Mouse (Mus musculus) embryo, embryonic 11.5 days (tissue): ENCODE measurements around the gene Ydjc.

Source experiments
- DNase-seq: peaks from one replicate; pipeline ENCODE4 v3.0.0-alpha.2; 2012; ENCODE audit warnings: low read depth, low spot score

The Ydjc gene

DNA sequence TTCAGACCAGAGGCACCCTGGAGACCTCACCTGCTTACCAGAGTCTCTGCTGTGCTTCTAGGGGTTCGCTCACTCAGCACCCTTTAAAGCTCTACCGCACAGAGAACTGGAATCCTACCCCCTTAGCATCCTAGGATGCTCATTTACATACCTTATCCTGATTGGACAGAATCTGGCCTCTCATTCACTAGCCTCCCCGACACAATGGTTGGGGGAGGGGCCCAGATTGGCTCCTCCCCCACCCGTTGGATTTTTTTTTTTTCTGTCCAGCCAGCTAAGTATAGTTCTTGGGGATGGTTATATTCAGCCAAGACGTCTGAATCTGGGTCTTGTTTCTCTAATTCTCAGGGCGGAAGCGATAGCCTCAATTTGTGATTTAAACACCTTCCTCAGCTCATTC, at the start of gene Ydjc:
TSS of gene Ydjc (plus strand) at position 283 of the 400 bp plus-strand sequence.
- no peak for DNase-seq

DNA sequence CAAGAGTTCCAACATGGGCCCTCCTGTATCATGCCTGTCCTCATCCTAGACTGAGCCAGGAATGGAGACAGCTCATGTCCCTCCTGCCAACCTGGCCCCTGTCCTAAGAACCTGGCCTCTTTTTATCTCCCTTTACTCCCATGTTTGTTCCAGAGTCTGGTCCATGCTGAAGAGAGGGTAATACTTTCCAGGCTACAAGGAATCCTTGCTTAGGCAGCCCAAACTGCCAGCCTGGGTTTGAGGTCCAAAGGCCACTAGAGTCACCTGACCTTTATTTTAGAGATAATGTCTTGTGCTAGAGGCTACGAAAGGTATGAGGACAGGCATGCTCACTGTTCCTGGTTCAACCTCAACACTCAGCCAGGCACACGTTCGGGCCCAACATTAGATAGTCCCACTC, 47.5 kb upstream of the Ydjc start:
- no peak for DNase-seq

DNA sequence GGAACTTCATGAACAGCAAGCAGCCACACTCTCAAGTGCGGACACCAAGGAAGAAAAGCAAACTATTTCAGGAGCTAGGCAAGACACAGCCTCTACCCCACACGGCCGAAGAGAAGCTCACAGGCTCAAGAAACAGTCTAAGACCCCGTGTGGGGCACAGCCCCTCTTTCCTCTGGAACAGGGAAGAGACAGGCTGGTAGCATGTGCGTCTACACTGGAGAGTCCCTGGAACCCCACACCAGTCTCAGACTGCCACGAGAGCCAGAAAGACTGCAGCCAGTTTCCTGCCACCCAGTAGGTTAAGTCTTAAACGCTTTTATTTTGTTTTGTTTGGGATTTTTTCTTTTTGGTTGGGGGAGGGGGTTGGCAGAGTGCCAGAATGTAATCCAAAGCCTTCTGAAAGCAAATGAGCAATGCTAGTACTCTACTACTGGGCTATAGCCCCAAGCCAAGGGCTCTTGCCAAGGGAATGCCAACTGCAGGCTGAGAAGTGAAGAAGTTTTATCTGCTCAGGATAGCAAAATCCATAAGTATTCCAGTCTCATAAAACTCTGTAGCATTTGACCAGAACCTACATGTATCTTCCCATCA, 41.7 kb upstream of the Ydjc start:
- DNase-seq, result no peak

DNA sequence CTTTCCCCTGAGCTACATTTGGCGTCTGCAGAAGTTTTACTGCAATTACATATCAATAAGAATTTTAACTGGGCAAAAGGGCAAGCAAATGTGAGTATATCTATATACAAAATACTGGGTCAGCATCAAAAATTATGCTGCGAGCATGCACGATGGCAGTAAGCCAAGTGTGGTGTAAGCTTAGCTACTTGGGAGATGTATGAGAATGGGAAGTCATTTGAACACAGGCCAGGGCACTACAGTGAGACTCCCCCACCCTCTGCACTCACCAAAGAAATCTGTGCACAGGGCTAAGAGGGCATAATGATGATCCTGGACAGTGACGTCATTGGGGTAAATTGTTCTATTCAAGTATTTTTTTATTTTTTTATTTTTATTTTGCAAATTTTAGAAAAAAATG, 39.8 kb upstream of the Ydjc start:
- no peak for DNase-seq

DNA sequence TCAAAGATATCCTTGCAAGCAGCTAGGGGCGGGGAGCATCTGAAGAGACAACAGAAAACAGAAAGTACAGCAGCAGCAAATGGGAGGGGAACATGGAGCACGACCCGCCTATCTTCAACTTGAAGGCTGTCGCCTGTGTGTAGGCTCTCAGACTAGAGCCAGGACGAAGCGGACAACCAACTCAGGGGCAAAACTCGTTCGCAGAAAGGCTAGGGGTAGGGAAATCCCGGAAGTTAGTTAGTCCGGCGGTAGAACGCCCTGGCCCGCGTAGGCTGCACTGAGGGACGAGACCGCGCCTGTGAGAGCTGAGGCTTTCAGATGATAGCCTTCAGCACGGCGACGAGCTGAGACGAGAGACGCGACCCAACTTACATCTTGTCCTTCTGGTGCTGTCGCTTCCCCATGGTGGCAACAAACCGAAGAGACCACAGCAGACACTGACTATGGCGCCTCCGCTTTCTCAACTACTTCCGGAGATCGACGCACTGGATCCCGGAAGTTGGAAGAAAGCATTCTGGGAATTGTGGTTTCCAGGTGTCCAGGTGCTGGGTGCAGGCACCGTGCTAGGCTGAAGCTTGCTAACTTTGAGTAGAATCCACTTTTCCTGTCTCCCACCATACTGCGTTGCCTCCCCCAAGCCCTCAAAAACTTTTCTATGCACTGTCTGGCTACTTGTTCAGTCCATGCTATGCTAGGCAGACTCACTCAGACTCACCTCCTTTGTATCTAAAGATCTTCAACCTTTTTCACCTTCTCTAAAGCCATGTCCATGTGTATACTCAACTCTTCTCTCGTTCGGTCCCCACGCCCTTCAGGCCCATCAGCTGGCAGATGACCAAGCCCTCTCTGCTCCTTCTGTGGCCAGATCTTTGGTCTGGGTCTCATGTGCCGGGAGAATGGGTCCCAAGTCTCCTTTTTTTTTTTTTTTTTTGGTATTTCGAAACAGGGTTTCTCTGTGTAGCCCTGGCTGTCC, 33.4 kb upstream of the Ydjc start, which contains the start of gene Ppil2:
TSS of gene Ppil2 (minus strand) at position 487 of the 973 bp plus-strand sequence.
- peak; percentile 71 for DNase-seq

DNA sequence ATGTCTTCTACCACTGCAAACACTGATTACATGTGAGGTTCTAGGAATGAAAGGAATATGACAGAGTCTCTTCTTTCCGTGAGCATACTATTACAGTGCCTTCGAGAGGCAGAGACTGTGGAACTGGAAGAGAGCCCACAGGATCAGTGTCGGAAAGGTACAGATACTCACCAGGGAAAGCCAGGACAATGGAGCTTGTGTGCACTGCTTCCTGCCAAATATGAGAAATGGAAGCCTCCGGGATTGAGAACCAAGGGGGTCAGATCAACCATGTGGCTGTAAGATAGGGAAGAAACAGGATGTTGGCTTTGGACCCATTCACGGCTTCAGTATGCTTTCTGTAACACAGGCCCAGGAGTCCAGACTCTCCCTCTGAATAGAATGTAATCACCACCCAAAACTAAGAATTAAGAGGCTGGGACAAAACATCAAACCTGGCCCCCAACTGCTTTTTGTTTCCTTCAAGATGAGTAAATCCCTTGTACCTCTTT, 27.1 kb upstream of the Ydjc start:
- DNase-seq, result no peak

DNA sequence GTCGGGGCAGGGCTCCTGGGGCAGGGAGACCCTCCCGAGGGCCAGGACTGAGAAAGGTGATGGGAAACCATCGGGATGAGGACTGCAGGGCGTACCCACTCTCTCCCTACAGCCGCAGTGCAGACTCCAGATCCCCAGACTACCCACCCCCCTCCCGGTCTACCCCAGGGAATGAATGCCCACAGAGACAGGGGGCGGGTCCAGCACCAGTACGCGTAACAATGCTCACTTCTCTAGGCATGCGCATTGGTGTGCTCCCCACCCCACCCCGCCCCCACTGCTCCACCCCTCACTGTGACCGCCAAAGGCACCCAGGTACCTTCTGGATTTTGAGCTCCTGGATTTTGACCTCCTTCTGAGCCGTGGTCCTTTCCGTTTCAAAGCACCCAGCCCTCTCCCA, 22.9 kb upstream of the Ydjc start:
- DNase-seq, result no peak

DNA sequence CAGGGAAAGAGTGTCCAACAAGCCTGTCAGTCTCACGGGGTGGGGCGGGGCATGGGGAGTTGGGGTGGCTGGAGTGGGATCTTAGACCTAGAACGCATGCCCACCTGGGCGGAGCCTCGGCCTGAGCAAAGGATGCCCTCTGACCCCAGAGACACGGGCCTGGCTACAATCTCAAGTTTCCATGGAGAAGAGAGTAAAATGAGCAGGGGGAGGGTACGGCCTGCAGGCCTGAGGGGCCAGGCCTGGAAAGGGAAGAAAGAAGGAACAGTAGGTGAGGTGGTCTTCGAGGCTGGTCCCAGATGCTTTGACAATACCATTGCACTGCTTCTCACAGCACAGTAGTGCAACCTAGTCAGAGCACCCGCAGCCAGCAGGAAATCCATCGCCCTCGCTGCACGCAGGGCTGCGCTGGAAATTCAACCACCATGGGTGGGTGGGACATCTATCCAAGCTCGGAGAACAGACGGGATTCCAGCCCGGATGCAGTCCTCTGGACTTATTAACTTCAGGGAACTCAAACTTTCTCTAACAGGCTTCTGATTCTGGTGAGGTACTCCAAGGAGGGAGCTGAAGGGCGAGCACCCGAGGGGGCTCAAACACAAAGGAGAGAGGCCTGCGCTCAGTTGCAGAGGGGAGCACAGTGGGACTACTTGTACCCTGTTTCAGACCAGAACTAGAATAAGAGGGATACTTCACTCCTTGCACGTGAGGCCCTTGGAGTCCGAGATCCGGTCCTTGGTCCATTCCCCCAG, 20.1 kb upstream of the Ydjc start:
- no peak for DNase-seq

DNA sequence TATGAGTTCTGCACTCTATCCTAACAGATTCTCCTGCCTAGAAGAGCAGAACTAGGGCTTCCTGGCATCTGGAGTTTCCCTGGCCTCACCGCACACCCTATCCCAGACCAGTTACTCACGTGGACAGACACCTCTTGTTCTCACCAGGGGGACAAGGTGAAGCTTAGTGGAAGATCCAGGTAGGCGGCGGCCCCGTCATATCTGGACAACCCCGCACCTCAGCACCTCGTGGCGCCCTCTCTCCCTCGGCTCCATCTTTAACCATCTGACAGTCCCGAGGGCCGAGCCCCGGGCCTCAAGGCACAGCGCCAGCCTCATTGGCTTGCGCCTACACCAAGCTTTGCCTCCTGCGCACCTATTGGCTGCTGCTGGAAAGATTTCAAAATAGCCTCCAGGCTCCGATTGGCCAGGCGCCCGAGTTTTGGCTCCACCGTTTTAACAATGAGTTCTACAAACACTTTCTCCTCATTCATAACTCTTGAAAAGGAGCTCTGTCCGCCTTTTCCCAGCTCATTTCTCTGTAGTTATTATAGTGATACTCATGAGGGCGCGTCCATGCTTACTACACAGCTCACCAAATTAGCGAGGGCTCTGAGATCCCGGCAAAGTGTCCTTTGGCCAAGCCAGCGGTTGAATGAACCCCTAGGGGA, 19.4 kb upstream of the Ydjc start, which contains the start of gene 2610318N02Rik:
TSS of gene 2610318N02Rik (minus strand) at position 297 of the 650 bp plus-strand sequence.
- peak; percentile 84 for DNase-seq

DNA sequence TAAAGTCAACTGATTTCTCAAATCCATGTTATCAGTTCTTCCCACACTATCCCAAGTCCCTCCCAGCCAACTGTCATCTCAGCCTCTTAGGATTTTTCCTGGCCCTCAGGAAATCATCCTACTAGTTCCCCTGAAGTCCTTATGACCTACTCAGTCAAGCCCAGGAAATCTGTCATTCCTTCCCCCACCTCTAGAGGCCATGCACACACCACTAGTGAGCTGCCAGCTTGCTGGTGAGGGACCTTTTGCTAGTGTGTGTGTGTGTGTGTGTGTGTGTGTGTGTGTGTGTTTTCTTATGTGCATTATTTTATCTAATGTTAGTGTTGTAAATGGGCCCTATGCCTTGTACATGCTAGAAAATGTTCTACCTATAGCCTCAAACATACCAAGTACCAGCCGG, 17.1 kb upstream of the Ydjc start:
- no peak for DNase-seq

DNA sequence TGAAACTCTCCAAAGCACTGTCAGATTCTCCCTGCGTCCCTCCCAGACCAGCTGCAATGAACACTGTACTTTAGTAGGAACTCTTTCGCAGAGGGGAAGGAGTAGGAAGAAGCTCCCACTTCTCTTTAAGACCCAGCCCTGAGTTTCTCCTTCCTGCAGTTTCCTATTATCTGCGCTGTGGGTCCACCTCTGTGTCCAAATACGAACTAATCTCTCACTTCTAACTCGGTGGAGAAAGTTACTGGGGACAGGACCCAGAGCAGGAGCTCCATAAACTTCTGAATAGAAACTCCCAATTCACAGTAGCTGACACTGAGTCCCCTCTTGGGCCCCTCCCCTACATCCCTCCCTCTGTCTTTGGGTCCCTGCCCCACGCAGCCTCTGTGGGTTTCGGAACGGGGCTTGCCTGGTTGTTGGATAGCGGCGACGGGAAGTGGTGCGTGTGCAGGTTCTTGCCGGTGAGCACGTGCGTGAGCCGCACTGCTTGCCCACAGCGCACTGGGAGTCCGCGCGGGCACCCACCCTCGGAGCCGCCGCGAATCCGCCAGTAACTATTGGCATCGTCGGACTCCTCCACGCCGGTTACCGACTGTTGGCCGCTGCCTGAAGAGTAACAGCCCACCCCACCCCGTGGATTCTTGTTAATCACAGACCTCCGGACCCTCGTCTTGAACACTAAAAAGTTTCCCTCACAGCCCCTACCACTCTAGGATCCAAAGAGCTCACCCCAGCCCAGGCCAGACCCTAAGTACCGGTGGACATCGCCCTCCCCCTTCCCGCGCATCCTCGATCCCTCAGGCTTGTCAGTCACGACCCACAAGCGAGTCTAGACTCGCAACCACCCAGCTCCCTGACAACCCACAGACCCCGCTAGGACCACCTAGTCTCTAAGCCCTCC, 13.0 kb upstream of the Ydjc start:
- DNase-seq, result no peak

DNA sequence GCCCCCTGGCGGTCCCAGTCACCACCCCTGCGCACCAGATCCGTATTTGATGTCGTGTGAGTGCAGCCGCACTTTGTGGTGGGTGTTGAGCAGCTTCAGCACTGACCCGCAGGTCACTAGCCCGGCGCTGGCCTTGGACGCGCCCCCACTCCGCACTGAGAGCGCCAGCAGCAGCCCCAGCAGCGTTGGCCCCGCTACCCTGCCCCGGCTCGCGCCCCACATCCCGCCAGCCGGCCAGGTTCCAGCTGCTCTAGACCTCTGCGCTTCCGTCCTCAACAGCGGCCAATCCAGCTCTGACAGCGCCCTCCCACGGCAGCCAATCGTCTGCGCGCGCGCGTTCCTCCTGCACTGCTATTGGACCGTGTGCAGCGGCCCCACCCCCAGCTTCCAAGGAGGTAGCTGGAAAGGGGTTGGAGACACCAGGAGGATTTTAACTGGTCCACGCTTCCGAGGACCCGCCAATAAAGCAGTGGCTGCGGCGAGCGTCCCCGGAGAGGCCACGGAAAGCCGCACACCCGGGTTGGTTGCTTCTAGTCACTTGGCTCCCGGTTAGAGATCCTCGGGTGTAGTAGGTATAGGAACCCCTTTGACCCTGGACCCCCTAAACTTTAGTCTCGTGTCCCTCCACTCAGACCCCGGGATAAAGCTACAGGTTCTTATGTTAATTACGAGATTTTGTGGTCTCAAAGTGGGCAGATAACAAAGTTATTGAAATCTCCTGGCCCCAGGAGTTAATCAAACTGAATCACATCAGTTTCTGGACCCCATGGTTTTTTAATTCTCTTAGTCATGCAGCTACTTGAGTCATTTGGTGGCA, 12.1 kb upstream of the Ydjc start, which contains the start of gene Sdf2l1:
TSS of gene Sdf2l1 (minus strand) at position 295 of the 817 bp plus-strand sequence.
- DNase-seq, result peak; percentile 96

DNA sequence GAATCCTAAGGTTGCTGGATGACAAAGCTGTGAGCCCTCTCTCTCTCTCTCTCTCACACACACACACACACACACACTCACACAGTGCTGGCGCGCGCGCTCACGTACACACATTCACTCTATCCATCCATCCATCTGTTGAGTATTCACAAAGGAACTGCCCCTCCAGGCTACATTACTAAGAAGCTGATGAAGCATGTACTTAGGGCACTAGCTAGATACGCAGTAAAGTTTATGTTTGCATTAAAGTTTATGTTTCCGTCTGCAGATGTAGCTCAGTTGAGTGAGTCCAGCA, 11.6 kb upstream of the Ydjc start:
- no peak for DNase-seq

DNA sequence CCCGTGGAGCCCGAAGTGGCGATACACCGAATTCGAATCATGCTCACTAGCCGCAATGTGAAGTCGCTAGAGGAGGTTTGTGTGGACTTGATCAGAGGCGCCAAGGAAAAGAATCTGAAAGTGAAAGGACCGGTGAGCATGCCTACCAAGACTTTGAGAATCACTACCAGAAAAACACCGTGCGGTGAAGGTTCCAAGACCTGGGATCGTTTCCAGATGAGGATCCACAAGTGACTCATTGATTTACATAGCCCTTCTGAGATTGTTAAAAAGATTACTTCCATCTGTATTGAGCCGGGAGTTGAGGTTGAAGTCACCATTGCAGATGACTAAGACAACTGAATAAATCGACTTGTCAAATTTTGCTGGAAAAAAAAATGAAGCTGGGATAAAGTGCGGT, 7.1 kb upstream of the Ydjc start:
- DNase-seq, result no peak

DNA sequence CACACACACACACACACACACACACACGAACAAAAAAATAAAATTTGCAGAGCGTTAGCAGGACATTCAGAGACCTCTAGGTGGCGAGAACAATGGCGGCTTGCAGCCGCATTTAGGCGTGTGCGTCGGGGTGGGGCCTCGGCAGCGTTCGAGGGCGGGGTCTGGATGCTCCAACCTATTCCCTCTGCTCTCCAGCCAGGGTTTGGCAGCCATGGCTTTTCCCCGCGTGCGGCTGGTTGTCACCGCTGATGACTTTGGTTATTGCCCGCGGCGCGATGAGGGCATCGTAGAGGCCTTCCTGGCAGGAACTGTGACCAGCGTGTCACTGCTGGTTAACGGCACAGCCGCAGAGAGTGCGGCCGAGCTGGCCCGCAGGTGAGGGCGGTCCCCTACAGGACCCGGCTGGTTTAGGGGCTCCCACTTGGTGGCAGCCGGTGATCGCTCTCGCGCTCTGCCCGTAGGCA, 2.4 kb downstream of the Ydjc start, which contains the start of gene Ccdc116:
TSS of gene Ccdc116 (minus strand) at position 458 of the 464 bp plus-strand sequence.
- peak; percentile 78 for DNase-seq

DNA sequence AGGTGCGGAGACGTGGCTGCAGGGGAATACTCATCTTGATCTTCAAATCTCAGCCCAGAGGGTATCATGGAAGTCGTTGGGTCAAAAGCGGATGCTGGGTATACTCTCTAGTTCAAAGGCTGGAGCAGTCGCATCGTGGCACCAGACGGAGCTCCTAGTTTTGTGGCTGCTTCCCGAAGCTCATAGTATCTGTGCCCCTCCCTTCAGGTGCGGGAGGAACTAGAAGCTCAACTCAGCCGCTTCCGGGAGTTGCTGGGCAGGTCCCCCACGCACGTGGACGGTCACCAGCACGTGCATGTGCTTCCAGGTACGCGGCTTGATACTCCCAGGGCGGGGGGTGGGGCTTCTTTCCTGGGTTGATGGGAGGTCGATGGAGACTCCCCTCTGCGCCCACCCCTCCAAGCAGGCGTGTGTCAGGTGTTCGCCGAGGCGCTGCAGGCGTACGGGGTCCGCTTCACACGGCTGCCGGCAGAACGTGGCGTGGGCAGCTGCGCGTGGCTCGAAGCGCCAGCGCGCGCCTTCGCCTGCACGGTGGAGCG, 3.0 kb downstream of the Ydjc start:
- DNase-seq, result no peak

DNA sequence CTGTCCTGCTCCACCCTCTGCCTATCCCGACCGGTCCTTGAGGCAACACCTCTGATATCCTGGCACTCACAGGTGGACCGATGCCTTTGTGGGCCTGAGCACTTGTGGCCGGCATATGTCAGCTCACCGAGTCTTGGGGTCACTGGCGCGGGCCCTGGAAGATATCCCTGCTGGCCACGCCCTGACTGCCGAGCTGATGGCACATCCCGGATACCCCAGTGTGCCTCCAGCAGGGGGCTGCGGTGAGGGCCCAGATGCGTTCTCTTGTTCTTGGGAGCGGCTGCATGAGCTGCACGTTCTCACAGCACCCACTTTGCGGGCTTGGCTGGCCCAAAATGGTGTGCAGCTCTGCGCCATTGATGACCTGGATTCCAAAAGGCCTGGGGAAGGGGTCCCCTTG, 3.7 kb downstream of the Ydjc start:
- no peak for DNase-seq

DNA sequence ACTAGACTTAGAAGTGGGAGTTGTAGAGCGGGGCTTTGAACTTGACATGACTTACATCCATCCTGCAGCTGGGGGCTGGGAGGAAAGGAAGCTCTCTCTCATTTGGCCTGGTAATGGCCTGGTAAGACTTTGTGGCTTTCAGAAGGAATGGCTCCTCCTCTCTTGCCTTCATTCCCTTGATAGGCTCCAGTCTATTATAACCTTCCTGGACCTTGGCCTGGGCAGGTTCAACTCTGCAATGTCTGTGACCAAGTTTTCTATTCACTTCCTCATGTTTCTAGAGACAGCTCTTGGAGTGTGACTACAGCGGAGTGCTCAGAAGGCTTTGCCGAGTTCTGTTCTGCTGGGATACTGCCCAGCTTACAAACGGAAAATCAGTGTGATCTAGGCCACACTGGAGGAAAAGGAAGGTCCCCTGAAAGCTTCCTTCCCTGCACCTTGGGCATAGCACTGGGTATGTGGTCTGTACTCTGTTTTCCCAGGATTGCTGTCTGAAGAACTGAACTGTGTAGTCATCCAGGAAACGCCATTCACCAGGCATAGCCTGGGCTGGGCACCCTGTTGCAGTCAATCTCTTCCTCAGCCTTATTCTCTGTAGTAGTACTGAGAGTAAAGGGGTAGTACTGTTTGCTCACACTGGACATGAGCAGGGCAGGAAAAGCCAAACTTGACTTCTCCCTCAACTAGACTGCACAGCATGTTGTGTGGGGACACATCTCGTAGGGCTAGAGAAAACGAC, 6.3 kb downstream of the Ydjc start:
- DNase-seq, result no peak
